Mouse (Mus musculus): ENCODE data around the gene Tex13c2.
A peak's percentile ranks its signal among the peaks of the same experiment; 100 is the strongest.

The Tex13c2 gene

GRCm38 (mm10) chrX:42489446-42489845, at the start of gene Tex13c2:
Gene Tex13c2 (plus strand): TSS chrX:42489691.
- DNase-seq (ENCODE audit: low spot score in 2 of 2), result no peak

- DNase-seq (ENCODE audit: low spot score in 2 of 2), result no peak
Measured at GRCm38 (mm10) chrX:42450305-42450704, 39.2 kb upstream of the Tex13c2 start.

- DNase-seq (ENCODE audit: low spot score in 2 of 2), result no peak
Measured at GRCm38 (mm10) chrX:42453001-42453400, 36.5 kb upstream of the Tex13c2 start.

- DNase-seq (ENCODE audit: low spot score in 2 of 2), result no peak
Measured at GRCm38 (mm10) chrX:42454533-42454932, 35.0 kb upstream of the Tex13c2 start.

- no peak for DNase-seq (ENCODE audit: low spot score in 2 of 2)
Measured at GRCm38 (mm10) chrX:42490336-42490735, 845 bp downstream of the Tex13c2 start.

- DNase-seq (ENCODE audit: low spot score in 2 of 2), result no peak
Measured at GRCm38 (mm10) chrX:42500538-42500937, 11.0 kb downstream of the Tex13c2 start.

- DNase-seq (ENCODE audit: low spot score in 2 of 2), result no peak
Measured at GRCm38 (mm10) chrX:42502291-42503043, 13.0 kb downstream of the Tex13c2 start, which contains the start of gene Sh2d1a. Gene Sh2d1a (plus strand): TSS chrX:42502453.

GRCm38 (mm10) chrX:42511105-42511504, 21.6 kb downstream of the Tex13c2 start:
- no peak for DNase-seq (ENCODE audit: low spot score in 2 of 2)

GRCm38 (mm10) chrX:42512567-42512966, 23.1 kb downstream of the Tex13c2 start:
- DNase-seq (ENCODE audit: low spot score in 2 of 2), result no peak

GRCm38 (mm10) chrX:42522868-42523267, 33.4 kb downstream of the Tex13c2 start:
- no peak for DNase-seq (ENCODE audit: low spot score in 2 of 2)

- no peak for DNase-seq (ENCODE audit: low spot score in 2 of 2)
Measured at GRCm38 (mm10) chrX:42530703-42531102, 41.2 kb downstream of the Tex13c2 start.

GRCm38 (mm10) chrX:42540030-42540755, 50.7 kb downstream of the Tex13c2 start:
- no peak for DNase-seq (ENCODE audit: low spot score in 2 of 2)

GRCm38 (mm10) chrX:42540756-42541053, 51.2 kb downstream of the Tex13c2 start:
- DNase-seq (ENCODE audit: low spot score in 2 of 2), result peak; percentile 15 to 70
